Mouse (Mus musculus): ENCODE measurements around the gene Gm2310.
A peak's percentile ranks its signal among the peaks of the same experiment; 100 is the strongest.
"Not testable (repeated sequence)": the region's sequence is repeated elsewhere in the genome, so short reads cannot be mapped to it uniquely, and the experiment has no call there.

Gene Gm2310

GRCm38 (mm10) chr15:8519853-8520252 lies at the start of gene Gm2310:
Gene Gm2310, minus strand, starts transcription at chr15:8519953.
- not testable (repeated sequence) for DNase-seq (ENCODE audit: low spot score in 2 of 2)

GRCm38 (mm10) chr15:8568645-8569528 lies 49.1 kb upstream of the Gm2310 start:
- DNase-seq (ENCODE audit: low spot score in 2 of 2) = peak; percentile 82 to 87

- peak in 1 of 2 experiments; percentile 1 for DNase-seq (ENCODE audit: low spot score in 2 of 2)
Measured at GRCm38 (mm10) chr15:8568286-8568644, 48.5 kb upstream of the Gm2310 start.

GRCm38 (mm10) chr15:8565416-8565815 lies 45.7 kb upstream of the Gm2310 start:
- DNase-seq (ENCODE audit: low spot score in 2 of 2) = no peak

- no peak for DNase-seq (ENCODE audit: low spot score in 2 of 2)
Measured at GRCm38 (mm10) chr15:8564331-8564730, 44.6 kb upstream of the Gm2310 start.

GRCm38 (mm10) chr15:8563423-8564194 lies 43.9 kb upstream of the Gm2310 start:
- DNase-seq (ENCODE audit: low spot score in 2 of 2) = no peak

- DNase-seq (ENCODE audit: low spot score in 2 of 2) = no peak
Measured at GRCm38 (mm10) chr15:8562776-8563175, 43.0 kb upstream of the Gm2310 start.

GRCm38 (mm10) chr15:8531201-8531600 lies 11.4 kb upstream of the Gm2310 start:
- DNase-seq (ENCODE audit: low spot score in 2 of 2) = no peak

GRCm38 (mm10) chr15:8512957-8513356 lies 6.8 kb downstream of the Gm2310 start:
- no peak for DNase-seq (ENCODE audit: low spot score in 2 of 2)

- DNase-seq (ENCODE audit: low spot score in 2 of 2) = peak; percentile 1 to 7
Measured at GRCm38 (mm10) chr15:8511861-8512260, 7.9 kb downstream of the Gm2310 start.

- DNase-seq (ENCODE audit: low spot score in 2 of 2) = no peak
Measured at GRCm38 (mm10) chr15:8502431-8502830, 17.3 kb downstream of the Gm2310 start.

- no peak for DNase-seq (ENCODE audit: low spot score in 2 of 2)
Measured at GRCm38 (mm10) chr15:8485261-8485660, 34.5 kb downstream of the Gm2310 start.

- no peak for DNase-seq (ENCODE audit: low spot score in 2 of 2)
Measured at GRCm38 (mm10) chr15:8469006-8469575, 50.7 kb downstream of the Gm2310 start.
